Mouse (Mus musculus): ENCODE measurements around the gene Fsd1.
"Not testable (repeated sequence)": the region's sequence is repeated elsewhere in the genome, so short reads cannot be mapped to it uniquely, and the experiment has no call there.

DNA sequence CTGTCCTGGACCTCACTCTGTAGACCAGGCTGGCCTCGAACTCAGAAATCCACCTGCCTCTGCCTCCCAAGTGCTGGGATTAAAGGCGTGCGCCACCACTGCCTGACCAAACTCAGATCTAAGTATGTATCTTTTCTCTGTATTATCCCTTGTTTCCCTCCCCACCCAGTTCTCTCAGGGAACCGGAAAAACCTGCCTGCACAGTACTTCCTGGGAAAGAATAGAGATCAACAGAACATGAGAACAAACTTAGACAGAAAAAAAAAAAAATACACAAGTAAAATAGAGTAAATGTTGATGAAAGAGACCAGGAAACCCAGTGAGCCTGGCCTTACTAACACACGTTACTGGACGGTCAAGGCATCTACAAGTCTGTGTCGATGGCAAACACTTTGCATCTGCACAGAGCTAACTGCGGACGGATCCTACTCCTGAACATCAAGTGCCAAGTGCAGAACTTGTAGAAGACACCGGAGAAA lies 41.9 kb upstream of the Fsd1 start:
- TF ChIP-seq CTCF (IDR thresholded peaks at IDR 0.05; ENCODE audit: low read depth, low read length); EP300 (IDR thresholded peaks at IDR 0.05; ENCODE audit: insufficient read depth, low read depth, low read length): not testable (repeated sequence)
